Mouse (Mus musculus) erythroblast, embryonic 14.5 days (primary cell): Measurements from ENCODE around the gene Gjc1.

ENCODE experiments used
- GATA1 ChIP-seq: IDR thresholded peaks from 2 replicates; pipeline ENCODE4 v1.6.1; 2012; ENCODE audit warnings: low read length, inconsistent platforms, mixed read lengths
- TAL1 ChIP-seq: IDR thresholded peaks from 3 replicates; pipeline ENCODE4 v1.6.1; 2012; ENCODE audit warnings: low read length, inconsistent platforms, mixed read lengths

- TF ChIP-seq TAL1 = no peak
- TF ChIP-seq GATA1 = no peak
These were observed 54.1 kb downstream of the Gjc1 start for GRCm38 (mm10) chr11:102765416-102765815.
